Mouse (Mus musculus) adrenal gland, postnatal 4 days (tissue): ENCODE measurements around the gene Pgs1. TPM values are rescaled to one million over a fixed set of nuclear protein-coding genes. Genes with fewer than 3 reads are reported as not detected.

ENCODE experiments used
- DNase-seq, 2 experiments: peaks; one replicate each; pipeline ENCODE4 v3.0.0; 2021 to 2022; ENCODE audit warnings: low spot score in 2 of 2, mixed read lengths in 2 of 2
- long read RNA-seq, 2 experiments: library from polyadenylated mRNA; stranded (forward); transcript quantifications; one replicate each; pipeline ENCODE4 v2.0.0; 2021
- total RNA-seq, 2 experiments: library from RNA; stranded (reverse); gene quantifications; 2 replicates each; pipeline ENCODE4 v1.2.3; 2021

Gene Pgs1
- total RNA-seq, result 10 to 100 TPM; 39.1 to 40.4 TPM
- long read RNA-seq, experiment 1, transcript Pgs1-203 (10 exons, 2,863 nt), result major isoform, 79 of 109 reads
- long read RNA-seq, experiment 1, partial matches to known transcripts, result 3 of 109 reads
- long read RNA-seq, experiment 1, other reads (novel, unspliced or antisense), result 23 of 109 reads
- long read RNA-seq, experiment 2, transcript Pgs1-203 (10 exons, 2,863 nt), result major isoform, 106 of 154 reads
- long read RNA-seq, experiment 2, transcript Pgs1-201 (10 exons, 2,197 nt), result minor isoform, 9 of 154 reads
- long read RNA-seq, experiment 2, partial matches to known transcripts, result 4 of 154 reads
- long read RNA-seq, experiment 2, other reads (novel, unspliced or antisense), result 33 of 154 reads

- peak; percentile 85 to 86 for DNase-seq
Measured at GRCm38 (mm10) chr11:117986126-117987031, at the start of gene Pgs1. Gene Pgs1, plus strand, starts transcription at chr11:117986292.

DNA sequence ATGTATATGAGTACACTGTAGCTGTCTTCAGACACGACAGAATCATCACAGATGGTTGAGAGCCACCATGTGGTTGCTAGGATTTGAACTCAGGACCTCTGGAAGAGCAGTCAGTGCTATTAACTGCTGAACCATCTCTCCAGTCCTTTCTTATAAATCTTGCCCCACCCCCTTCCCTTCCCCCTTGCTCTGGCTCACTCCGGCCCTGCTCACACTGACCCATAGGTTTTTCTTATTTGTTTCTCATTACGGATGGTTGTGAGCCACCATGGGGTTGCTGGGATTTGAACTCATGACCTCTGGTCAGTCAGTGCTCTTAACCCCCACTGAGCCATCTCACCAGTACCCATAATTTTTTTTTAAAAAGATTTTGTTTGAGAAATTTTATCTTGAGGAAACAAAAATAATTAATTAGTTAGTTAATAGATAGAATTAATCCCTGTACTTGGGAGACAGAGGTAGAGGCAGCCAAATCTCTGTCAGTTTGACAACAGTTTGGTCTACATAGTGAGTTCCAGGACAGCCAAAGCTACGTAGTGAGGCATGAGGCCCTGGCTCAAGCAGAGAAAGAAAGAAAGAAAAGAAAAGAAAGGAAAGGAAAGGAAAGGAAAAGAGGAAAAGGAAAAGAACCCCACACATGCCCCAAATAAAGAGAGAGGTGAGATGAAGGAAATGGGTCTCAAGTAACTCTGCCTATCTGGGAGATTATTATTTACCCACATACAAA lies 46.9 kb upstream of the Pgs1 start:
- DNase-seq, result no peak

DNA sequence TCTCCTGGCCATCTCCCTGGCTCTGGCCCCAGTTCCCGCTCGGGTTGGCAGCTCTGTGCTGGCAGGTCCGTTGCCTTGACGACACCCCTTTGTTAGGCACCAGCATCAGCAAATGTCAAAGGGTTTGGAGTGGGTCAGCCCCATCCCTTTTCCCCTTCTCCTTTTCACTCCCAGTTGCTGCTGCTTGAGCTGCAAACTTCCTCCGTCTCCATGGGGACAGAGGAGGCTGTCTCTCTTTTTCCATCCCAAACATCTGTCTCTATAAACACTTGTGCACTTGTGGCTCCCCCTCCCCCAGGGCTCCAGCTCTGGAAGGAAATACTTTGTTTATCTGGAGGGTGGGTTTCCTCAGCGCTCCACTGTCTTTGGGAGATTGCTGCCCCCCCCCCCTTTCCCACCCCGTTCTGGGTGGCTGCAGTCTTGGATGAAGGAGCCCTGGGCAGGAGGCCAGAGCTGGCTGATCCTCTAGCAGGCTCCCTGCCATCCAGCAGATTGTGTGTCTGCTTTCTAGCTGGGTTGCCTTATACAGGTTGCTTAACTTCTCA lies 46.3 kb upstream of the Pgs1 start:
- DNase-seq, result peak in 1 of 2 experiments; percentile 43

GRCm38 (mm10) chr11:117940881-117941280 lies 45.2 kb upstream of the Pgs1 start:
- DNase-seq, result no peak

DNA sequence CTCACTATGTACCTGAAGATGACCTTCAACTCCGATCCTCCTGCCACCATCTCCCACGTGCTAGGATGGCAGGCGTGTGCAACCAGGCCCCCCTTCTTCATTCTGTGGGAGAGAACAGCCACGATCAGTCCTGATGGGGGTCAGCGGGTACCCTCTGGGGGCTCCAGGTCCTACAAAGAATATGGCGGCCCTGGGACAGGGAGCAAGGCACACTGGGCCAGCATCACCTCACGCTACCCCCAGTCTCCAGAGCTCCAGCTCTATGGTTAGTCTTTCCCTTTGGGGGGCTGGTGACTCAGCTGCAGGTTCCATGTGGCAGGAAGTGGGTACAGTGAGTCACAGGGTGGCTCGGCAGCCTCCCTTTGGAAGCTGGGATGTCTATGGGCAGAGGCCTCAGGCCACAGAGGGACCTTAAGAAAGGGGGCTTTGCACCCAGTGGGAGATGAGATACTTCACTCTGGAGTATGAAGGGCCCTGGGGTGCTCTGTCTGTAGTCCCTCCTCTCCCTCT lies 44.7 kb upstream of the Pgs1 start:
- DNase-seq, result no peak

DNA sequence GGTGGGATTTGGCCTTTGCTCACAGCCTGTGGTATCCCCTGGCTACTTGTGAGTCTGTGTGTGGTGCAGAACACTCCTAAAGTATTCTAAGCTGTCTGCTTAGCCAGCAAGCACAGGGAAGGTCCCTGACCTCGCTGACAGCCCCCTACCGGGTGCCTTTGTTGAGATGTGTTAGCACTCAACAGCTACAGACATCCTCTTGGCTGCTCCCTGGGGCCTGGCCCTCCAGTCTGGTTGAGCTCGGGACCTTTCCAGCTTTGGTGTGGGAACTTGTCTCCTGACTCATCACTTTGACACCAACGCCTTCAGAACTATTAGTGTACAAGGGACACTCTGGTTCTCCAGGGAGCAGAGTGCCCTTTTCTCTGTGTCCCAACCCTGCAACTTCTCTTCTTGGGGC lies 44.2 kb upstream of the Pgs1 start:
- DNase-seq, result no peak

DNA sequence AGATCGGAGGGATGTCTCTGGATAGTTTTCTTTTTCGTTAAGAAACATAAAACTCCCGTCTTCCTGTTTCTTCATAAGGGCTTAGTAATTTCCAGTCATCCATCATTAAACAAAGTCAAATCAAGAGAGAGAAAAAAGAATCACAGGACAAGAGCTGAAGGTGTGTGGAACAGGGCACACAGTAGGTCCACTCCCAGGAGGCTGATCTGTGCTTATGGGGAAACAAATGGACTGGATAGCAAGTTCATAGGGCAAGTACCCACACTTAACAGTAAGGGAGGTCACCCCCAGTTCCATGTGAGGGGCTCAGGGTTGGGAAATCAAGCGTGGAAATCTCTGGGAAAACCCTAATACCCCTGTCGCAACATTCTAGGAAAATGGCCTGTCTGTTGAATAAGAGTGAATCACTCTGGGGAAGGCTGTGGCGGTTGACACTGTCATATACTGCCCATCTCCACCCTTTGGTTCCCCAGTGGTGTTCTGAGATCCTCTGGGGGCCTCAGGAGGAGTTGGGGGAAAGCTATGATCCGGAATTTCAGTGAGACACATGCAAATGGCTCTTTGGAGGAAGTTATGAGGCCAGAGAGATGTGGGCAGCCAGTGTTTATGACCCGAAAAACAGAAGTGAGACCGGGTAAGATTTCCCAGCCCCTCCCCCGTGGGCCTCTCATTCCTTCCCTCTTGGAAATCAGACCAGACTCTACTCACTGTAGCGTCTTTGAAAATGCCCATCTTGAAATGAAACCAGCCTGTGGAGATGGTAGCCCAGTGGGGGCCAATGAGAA lies 39.7 kb upstream of the Pgs1 start:
- DNase-seq, result no peak

DNA sequence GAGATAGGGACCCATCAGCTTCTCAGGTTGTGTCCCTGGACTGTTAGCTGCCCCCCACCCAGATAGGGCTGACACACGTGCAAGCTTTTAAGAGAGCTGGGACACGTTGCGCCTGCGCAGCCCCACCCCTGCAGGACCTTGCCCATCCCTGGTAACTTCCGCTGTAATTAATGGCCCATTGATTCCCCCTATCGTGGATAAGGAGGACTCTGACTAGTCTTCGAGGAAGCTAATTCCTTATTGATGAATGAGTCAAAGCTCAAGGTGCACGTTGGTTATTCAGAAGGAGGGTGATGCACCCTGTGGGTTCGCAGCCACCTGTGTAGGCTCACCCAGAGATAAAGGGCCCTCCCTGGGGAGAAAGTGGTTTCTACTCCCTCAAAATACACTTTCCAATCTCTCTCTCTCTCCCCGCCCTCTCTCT lies 39.1 kb upstream of the Pgs1 start:
- no peak for DNase-seq

DNA sequence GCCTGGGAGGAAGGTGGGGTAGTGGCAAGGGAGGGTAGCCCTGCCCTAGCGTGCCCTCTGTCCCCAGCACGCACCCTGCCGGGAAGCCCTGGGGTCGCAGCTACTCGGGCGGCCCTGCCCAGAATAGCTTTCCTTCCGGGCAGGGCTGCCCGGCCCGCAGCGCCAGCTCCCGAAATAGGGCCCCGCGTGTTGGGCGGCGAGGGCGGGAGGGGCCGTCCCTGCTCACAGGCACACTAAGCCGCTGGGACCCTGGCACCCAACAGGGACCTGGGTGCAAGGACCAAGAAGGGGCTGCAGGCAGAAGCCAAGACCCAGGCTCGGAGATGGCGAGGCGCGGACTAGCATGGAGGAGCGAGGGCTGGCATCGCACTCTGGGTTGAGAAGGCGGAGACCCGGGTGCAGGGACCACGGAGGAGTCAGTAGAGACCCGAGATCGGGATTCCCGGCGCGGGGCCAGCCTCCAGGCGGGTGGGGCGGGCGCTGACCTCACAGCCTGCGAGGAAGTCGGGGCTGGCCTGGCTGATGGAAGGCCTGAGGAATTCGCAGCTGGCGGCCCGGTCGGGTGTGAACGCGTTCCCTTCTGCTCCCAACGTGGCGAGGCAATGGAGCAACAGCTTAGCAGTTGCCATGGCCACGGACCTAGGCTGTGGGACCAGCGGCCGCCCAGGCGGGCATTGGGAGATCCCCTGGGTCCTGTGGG lies 36.5 kb upstream of the Pgs1 start:
- DNase-seq, result no peak

DNA sequence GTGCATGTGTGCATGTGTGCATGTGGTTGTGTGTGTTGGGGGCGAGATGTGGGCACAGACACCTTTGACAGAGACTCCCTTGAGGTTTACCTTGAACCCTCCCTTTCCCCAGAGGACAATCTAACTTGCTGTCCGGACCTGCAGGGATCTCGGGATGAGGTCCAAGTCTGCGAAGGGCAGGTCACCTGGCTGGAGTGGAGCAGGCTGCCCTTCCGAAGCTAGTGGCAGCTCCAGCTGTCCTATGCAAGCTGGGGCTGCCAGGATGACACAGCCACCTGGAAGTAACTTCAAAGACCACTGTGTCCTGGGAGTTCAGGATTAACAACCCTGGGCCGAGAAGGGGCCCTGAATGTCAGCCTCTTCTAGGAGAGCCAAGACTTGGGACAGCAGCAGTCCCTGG lies 34.7 kb upstream of the Pgs1 start:
- no peak for DNase-seq

- DNase-seq, result no peak
Measured at GRCm38 (mm10) chr11:117952174-117952933, 33.7 kb upstream of the Pgs1 start.

DNA sequence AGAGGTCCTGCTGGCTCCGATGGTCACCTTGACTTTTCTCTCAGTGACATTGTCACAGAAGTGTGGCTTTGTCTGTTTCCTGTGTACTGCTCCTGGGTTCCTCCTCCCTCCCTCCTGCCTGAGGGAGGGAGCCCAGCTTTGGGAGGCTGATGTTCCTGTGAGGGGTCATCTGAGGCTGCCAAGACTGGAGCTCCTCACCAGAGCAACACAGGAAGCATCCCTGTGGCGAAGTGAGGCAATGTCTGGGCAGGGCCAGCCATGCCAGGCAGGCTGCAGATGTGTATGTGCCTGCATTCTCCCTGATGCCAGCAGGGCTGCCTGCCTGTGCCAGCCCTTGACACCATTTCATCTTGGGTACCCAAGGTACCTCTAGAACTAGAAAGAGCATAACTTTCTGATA lies 32.0 kb upstream of the Pgs1 start:
- DNase-seq, result no peak

GRCm38 (mm10) chr11:117954819-117955218 lies 31.3 kb upstream of the Pgs1 start:
- no peak for DNase-seq

DNA sequence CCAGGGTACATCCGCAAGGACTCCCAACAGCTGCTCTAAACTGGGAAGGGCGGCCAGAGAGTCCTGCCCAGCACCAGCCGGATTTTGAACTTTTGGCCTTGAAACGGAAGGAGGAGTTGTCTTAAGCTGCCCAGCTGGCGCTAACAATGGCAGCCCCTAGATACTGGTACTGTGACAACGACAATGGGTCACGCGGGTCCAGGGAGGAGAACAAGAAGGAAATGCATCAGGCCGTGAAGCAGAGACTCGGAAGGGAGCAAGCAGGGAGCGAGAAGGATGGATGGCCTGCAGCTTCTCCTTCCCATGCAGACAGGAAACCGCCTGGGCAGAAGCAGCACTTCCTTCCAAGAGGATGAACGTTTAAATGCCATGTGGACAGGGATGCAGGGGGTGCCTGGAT lies 30.5 kb upstream of the Pgs1 start:
- no peak for DNase-seq

DNA sequence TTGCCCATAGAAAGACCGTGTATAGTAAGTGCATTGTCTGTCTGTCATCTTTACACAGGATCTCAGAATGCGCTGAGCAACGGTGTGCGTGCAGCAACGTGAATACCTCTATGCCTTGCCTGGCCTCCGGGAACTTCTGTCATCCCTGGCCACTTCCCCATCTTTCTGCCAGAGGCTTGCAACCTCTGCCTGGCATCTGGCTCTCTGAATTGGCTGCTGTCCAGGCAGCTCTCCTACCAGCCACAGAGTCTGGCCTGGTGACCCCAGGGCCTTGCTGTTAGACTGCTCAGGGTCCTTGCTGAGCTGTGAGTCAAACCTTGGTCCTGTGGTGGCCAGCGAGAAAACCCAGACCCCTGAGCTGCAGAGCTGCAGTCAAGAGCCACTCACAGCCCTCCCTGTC lies 27.9 kb upstream of the Pgs1 start:
- no peak for DNase-seq

- no peak for DNase-seq
Measured at GRCm38 (mm10) chr11:117959166-117959565, 26.9 kb upstream of the Pgs1 start.

- no peak for DNase-seq
Measured at GRCm38 (mm10) chr11:117959741-117960381, 26.2 kb upstream of the Pgs1 start.

GRCm38 (mm10) chr11:117960601-117961000 lies 25.5 kb upstream of the Pgs1 start:
- DNase-seq, result no peak
